Mouse (Mus musculus) E14TG2a.4 (cell line): ENCODE results near the gene Prss56.

Experiments used
- CTCF ChIP-seq: conservative IDR thresholded peaks from 2 replicates; pipeline ENCODE4 v1.5.1; 2014; ENCODE audit warnings: low read length
- NANOG ChIP-seq: IDR thresholded peaks from 2 replicates; pipeline ENCODE4 v1.6.1; 2014; ENCODE audit warnings: borderline replicate concordance, low read length, mixed read lengths
- POU5F1 ChIP-seq: IDR thresholded peaks from 2 replicates; pipeline ENCODE4 v1.6.1; 2014; ENCODE audit warnings: low read length, borderline replicate concordance

- TF ChIP-seq CTCF (peak; percentile 55), POU5F1 (no peak), NANOG (no peak)
Observed at GRCm38 (mm10) chr1:87217938-87218337, 34.8 kb downstream of the Prss56 start.
